Mouse (Mus musculus): ENCODE results near the gene Kctd2.

GRCm38 (mm10) chr11:115400126-115400525, 19.8 kb upstream of the Kctd2 start:
- no peak for TF ChIP-seq POLR2A (IDR thresholded peaks at IDR 0.05; ENCODE audit: control insufficient read depth, low read depth, low read length)
- TF ChIP-seq CTCF (IDR thresholded peaks at IDR 0.05; ENCODE audit: control insufficient read depth, insufficient read depth, insufficient replicate concordance, low read depth, low read length) = no peak
